Mouse (Mus musculus) Muller cell, postnatal 12 days (primary cell): Measurements from ENCODE around the gene Dynll2.

ENCODE experiments used
- DNase-seq: peaks from one replicate; pipeline ENCODE4 v3.0.0-alpha.2; 2015; ENCODE audit errors: inconsistent ontology term

Dynll2 gene

DNA sequence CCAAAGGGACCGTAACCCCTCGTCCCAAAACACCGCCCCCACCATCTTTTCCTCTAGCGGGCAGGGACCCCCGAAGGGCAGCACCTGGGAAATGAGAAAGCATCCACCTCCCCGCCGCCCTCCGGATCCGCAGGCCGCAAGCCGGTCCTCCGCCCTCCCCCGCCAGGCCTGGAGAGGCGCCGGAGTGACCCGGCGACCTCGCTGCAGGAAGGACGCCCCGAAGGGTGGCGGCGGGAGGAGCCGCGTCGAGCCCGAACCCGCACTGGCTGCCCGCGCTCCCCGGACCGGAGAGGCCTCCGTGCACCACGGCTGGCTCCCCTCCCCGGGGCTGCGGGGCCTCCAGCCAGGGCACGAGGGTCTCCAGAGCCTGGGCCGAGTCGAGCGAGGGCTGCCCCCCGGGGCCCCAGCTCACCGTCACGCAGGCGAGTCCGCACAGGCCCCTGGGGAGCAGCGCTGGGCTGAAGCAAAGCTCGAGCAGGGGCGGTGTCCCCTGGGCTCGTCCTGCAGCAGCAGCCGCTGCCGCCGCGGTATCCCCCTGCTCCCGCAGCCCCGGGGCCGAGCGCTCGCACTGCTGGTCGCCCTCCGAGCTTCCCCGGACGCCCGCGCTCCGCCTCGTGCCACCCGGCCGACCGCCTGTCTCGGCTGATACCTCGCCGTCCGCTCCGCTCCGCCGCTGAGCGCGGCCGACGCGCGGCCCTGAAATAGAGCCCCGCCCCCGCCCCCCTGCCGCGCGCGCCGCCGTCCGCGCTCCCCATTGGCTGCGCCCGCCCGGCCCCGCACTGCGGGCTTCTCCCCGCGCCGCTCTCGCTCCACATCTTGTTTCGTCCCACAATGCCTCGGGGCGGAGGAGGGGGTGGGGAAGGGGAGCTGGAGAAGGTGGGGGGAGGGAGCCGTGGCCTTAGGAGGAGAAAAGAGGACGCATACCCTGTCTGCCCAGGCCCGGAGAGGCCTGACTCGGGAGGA, at the start of gene Dynll2:
Gene Dynll2 (minus strand): TSS at position 703 of the 963 bp plus-strand sequence.
- DNase-seq: peak; percentile 98

DNA sequence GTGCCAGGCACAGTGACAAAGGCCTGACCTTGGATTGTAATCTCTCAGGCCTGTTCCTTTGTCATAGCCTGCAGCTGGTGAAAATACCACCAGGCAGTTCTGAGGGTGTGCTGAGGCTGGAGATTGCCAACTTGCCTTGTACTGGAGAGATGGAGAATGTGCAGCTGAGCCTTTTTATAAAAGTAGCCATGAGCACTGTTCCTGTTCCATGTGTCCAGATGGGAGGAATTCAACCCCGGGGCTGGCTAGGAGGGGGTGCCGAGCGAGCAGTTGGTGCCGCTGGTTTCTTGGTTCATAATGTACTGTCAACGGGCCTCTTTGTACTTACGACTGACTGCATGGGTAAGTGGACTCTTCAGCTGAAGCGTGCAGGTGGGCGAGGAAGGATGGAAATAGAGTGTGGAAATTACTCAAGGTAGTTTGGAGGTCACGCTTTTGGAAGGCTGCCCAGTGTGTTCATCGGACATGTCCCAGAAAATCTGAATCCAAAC, 49.5 kb upstream of the Dynll2 start:
- no peak for DNase-seq

- no peak for DNase-seq
These were observed 48.6 kb upstream of the Dynll2 start for GRCm38 (mm10) chr11:88035970-88036369.

DNA sequence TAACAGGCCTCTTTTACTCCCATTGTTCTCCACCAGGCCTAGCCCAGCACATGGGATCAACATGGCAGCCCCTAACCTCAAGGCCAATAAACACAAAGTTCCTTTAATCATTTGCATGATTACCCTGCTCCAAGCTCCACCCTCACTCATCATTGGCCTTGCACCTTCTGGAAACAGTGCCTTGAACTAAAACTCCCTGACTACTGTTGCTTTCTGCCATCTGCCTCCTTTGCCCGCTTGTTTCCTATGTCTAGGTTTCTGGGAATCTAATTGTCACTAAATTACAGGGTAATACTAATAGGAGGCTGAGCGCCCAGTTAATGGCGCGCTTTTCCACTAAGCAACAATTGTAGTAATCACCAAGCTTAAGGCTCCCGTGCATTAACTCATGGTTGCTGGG, 44.4 kb upstream of the Dynll2 start:
- no peak for DNase-seq

GRCm38 (mm10) chr11:88030836-88031235, 43.5 kb upstream of the Dynll2 start:
- no peak for DNase-seq

DNA sequence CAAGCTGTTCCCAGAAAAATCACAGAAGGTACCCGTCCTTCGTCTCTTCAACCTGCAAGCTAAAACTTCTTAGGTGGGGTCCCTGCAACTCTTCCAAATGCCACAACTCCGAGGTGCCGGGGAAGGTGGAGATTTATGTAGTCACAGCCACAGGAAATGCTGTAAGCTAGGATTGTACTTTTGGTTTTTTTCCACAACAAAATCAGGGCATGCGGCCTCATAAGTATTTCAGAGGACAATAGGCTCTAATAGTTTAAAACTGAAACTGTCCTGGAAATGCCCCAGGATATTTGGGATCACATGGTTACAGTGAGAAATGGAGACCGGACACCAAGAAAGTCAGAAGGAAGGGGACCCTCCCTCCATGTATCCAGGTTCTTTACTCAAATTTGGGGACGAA, 42.9 kb upstream of the Dynll2 start:
- no peak for DNase-seq

- no peak for DNase-seq
These were observed 40.9 kb upstream of the Dynll2 start for GRCm38 (mm10) chr11:88028193-88028684.

DNA sequence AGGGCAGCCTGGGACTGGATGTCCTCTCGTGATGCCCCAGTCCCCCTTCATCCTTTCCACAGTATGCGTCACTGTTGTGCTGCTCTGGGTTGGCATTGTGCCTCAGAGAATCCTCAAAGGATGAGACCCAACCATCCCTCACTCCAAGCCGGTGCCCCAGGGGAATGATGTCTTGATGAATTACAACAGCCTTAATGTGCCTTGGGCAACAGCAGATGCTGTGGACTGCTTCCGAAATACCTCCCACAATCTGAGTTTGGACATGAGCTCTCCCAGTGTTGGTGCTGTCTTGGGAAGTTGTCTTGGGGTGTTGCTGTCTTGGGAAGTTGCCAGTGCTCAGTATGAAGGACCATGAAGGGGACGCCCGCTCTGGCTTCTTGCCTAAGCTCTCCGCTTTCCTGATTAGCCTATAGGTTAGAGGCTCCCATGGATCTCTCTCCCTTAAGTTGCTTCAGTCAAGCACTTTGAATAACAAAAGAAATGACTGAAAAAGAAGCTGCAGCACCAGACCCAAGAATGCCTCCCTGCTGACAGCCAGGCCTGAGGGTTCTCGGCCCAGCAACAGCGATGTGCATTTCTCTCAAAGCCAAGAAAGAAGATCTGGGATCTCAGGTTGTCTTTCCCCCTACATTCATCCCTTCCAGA, 40.2 kb upstream of the Dynll2 start:
- no peak for DNase-seq

- no peak for DNase-seq
These were observed 36.6 kb upstream of the Dynll2 start for GRCm38 (mm10) chr11:88023933-88024332.

GRCm38 (mm10) chr11:88015795-88016194, 28.5 kb upstream of the Dynll2 start:
- DNase-seq: no peak

GRCm38 (mm10) chr11:88015161-88015560, 27.8 kb upstream of the Dynll2 start:
- no peak for DNase-seq

- DNase-seq: no peak
These were observed 26.3 kb upstream of the Dynll2 start for GRCm38 (mm10) chr11:88013632-88014031.

DNA sequence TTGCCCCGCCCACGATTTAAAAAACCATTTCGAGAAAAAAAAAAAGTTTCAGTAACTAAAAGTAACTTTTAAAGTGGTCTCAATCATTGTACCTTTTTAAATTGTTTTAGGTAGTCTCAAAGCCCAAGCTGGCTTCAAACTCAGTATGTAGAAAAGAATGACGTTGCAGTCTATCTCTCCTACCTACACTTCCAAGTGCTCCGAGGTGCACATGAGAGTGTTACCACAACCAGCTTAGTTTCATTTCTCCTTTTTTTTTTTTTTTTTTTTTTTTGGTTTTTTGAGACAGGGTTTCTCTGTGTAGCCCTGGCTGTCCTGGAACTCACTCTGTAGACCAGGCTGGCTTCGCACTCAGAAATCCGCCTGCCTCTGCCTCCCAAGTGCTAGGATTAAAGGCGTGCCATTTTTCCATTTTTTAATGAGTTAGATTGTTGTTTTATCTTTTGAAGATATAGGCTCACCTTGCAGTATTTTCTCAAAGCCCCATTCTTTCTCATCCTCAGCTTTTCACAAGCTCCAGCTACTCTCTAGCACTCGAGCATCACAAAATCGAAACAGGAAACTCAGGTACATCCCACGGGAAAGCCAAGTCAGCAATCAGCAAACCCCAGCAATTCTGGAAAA, 25.4 kb upstream of the Dynll2 start:
- no peak for DNase-seq

DNA sequence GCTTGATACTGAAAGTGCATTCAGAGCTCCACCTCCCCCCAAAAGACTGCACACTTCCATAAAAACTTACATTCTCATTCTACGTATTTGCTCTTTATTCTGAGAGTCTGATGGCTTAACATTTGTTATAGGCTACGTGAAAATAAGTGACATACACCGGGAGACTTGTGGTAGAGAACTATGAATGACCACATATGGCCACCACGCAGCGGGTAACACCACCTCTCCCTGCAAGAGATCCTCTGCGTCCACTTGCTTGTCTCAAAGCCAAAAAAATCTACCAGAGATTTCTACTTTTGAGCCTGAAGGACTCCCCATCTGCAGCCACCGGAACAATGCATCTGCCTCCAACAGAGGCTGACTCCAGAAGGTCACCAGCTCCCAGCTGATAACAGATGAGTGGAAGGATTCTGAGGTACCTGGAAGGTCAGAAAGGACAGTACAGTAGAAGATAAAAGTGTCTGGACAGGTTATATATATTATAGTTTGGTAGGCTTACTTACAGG, 24.6 kb upstream of the Dynll2 start:
- no peak for DNase-seq

GRCm38 (mm10) chr11:88011208-88011913, 24.0 kb upstream of the Dynll2 start:
- DNase-seq: no peak

- peak; percentile 16 for DNase-seq
These were observed 22.3 kb upstream of the Dynll2 start for GRCm38 (mm10) chr11:88009542-88010190.

DNA sequence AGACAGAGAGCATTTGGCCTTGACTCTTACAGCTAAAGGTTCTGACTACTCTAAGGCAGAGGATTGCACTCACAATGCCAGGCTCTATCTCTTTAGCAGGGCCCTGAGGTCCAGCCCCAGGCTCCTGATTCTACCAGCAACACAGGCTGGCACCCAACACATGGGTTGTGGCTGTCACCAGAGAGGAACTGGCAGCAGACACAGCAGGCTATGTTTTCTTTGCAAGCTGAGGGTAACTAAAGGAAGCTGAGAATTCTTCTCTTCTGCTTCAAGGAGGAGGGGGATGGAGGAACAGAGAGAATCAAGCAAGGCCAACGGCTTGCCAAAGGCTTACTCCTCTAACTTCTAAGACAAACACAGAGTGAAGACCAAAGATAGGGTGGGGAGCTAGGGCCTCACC, 21.3 kb upstream of the Dynll2 start:
- DNase-seq: no peak

GRCm38 (mm10) chr11:88004123-88004522, 16.8 kb upstream of the Dynll2 start:
- DNase-seq: no peak

GRCm38 (mm10) chr11:88002738-88003137, 15.4 kb upstream of the Dynll2 start:
- DNase-seq: no peak

DNA sequence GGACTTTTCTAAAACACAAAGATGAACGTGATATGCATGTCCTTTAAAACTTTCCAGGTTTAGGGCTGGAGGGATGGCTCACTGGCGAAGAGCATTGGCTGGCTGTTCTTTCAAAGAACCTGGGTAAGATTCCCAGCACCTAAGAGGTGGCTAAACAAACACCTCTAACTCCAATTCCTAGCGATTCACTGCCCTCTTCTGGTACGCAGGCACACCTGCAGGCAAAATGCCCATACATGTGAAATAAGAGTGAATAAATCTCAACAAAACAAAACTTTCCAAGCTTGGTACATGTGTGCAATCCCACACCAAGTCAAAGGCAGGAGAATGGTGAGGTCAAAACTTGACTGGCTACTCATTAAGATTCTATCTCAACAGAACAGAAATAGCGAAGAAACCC, 12.4 kb upstream of the Dynll2 start:
- no peak for DNase-seq

GRCm38 (mm10) chr11:87991806-87992205, 4.5 kb upstream of the Dynll2 start:
- no peak for DNase-seq
